Mouse (Mus musculus): Measurements from ENCODE around the gene Tspan7.

Tspan7 gene

GRCm38 (mm10) chrX:10484872-10485569 is at the start of gene Tspan7:
Gene Tspan7 (plus strand): TSS chrX:10485158.
- DNase-seq, result peak; percentile 80

DNA sequence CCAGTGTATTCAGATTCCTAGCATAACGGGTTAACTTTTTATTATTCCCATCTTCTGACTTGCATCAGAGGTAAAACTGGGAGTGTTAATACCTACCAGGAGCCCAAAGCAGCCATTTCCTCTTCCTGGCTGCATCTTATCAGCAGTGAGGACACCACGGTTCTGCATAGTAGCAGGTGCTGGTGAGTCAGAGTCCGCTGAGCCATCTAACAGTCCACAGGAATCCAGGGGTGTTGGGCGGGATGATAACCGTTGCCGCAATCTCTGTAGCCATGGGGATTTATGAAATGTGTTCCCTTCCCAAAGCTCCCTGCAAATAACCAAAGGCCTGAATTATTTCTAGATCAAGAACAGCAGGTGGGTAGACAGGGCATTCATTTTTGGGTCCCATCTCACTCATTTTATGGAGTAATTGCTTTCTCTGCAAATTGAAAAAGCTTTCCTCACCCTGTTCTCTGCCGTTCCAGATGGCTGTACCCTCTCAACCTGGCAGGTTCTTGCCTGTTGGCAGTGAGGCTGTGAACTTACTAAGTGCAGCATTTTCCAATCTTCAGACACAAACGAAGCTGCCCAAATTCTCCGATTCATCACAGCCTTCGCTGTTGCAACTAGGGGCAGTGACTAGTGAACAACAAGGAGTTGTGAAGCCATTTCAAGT is 35.5 kb upstream of the Tspan7 start:
- DNase-seq, result no peak

- DNase-seq, result no peak
Measured at GRCm38 (mm10) chrX:10450143-10451060, 34.6 kb upstream of the Tspan7 start.

DNA sequence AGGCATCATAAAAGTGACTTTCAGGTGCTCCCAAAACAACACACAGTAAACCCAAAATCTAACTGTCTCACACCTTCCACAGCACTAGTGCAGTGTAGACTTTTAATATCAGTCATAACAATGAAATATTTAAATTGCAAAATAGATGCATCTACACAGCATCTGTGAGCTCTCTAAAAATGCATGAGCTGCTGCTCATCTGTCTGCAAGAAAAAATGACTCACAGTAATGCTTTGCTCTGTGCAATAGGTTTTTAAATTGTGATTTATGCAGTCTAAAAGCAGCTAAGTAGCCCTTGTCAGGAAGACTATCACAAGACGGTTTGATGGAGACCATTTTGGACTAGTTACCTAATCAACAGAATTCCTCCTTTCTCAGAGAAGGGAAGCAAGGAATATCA is 31.2 kb upstream of the Tspan7 start:
- DNase-seq, result no peak

DNA sequence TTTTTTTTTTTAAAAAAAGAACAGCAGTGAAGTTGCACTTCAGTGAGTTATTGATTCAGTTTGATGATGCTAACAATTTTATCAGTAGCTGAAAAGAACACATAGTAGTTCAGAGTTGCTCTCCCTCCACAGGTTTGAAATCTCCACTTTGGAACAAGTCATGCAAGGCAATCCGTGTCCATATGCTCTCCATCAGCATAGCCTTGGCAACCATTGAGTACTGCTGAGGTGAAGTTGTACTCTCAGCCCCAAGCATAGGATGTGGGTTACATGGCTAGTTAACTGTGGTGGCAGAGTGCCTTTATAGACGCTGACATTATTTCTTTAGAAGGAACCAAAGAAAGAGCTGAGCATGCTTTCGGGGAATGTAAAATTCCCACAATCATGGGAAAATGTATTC is 27.7 kb upstream of the Tspan7 start:
- no peak for DNase-seq

GRCm38 (mm10) chrX:10477088-10477487 is 7.9 kb upstream of the Tspan7 start:
- DNase-seq, result no peak

GRCm38 (mm10) chrX:10479031-10479886 is 5.7 kb upstream of the Tspan7 start:
- no peak for DNase-seq

DNA sequence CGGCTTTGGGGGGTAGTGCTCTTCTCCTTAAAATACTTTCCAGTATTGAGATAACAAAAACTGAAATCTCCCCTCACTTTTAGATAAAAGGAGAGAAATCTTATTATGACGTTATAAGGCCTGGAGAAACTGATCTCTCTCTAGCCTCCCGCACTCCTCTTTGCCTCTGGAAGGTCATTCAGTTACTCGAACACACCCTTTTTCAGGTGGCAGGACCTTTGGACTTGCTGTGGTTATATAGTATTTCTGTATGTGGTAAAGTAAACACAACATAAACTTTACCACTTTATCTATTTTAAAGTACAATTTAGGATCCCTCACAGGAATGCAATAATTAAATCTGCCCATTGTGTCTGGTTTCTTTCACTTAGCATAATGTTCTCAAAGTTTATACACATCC is 5.0 kb upstream of the Tspan7 start:
- no peak for DNase-seq

DNA sequence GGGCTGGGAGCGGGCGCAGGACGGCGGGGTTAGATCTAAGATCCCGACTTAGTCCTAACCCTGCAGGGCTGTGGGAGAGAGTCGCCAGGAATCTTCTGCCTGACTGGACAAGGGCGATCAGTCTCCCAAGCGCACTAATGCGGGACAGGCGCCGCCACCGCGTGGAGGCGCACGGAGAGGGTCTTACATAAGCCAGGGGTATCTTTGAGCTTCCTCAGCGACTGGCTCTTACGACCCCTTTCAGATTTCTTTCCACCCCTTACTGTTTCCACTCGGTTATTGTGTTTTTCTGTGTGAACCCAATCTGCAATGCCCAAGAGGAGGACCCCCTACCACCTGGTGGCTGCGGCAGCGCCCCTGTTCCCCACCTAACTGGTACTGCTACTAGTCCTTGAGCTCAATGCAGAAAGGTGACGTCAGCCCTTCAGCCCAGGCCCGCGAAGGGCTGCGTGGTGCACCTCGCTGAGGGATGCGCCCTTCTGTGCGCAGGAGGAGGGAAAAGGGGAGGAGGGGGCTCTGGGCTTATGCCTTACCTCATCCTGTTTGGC is 780 bp downstream of the Tspan7 start:
- DNase-seq, result peak; percentile 80

DNA sequence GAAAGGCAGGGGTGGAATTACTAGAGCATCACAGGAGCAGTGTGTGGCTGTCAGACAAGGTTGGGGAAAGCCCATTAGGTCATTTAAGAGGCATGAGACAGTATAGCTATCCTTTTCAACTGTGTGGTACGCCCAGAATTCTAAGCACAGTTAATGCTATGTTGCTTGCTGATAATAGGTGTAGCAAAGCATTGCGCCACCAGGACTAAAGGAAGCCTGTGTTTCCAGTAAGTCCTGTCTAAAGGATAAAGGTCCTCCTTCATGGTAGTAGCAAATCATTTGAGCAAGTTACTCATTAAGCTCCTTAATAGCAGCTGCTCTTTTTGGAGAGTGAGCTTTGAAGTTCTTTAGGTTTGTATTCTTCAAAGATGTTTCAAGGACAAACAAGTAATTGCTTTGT is 13.6 kb downstream of the Tspan7 start:
- no peak for DNase-seq

DNA sequence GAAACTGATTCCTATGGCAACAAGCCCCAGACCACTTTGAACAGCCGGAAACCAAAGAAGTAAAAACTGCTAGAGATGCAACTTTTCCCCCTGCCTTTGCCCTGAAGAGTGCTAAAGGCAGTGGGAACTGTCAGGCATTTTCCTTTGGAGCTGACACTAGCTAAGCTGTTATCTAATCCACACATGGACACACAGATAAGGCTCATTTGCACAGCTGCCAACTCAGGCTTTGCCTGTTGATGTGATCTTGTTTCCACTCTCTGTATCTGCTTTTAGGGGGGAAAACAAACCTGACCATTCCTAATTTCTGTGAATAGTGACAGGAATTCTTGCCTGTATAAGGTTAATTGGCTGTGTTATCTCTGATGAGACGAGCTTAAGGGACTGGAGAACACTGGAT is 17.7 kb downstream of the Tspan7 start:
- peak; percentile 17 for DNase-seq

- no peak for DNase-seq
Measured at GRCm38 (mm10) chrX:10514417-10514816, 29.5 kb downstream of the Tspan7 start.

GRCm38 (mm10) chrX:10514971-10515370 is 30.0 kb downstream of the Tspan7 start:
- DNase-seq, result no peak

- no peak for DNase-seq
Measured at GRCm38 (mm10) chrX:10516448-10516847, 31.5 kb downstream of the Tspan7 start.

DNA sequence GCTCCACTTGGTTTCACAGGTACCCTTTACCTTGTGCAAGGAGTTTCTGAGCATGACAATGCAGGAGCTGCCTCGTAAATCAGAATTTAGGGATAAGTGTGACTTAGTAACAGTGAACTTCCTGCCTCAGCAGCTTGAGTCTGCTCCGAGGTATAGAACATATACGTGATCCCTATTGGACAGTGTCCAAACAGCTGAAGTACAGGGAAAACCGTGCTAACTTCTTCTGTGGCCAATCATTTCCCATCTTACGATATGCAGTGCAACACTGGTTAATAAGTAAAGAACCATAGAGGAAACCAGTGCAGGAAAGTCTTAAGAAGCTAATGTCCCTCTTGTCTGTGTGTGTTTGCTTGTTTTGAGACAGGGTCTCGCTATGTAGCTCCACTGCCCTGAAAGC is 32.0 kb downstream of the Tspan7 start:
- DNase-seq, result peak; percentile 14

DNA sequence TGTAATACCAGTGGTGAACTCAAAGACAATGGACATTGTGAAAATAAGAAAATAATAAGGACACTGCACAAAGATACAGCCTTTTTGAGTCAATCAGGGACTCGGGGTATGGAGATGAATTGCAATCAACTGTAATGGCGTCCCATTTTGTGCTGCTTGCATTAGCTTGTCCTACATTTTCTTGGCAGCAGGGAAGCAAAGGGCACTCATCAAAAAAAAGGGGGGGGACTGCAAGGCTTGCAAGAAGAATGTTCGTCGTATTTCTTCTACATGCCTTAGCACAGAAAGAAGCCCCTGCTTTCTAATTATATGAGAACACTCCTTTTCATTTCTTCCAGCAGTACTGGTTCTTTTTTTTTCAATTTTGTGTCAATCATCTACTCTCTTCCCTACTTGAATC is 32.8 kb downstream of the Tspan7 start:
- peak; percentile 81 for DNase-seq

DNA sequence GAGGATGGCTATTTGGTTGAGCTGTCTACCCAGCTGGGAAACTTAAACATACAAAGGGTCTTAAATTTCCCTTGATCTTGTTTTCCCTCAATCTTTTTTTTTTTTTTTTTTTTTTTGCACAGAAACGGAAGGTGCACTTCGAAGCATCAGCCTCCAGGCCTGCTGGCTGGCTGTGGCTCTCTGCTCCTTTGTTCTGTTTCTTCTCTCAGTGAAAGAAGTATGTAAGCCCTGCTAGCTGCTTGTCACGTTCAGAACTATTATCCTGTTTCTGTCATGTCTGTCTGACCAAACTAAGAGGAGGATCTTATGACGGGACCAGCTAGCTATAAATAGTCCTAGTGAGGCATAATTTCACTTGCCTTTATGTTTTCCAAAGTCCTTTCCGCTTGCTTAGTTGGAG is 33.6 kb downstream of the Tspan7 start:
- peak; percentile 24 for DNase-seq

- peak; percentile 70 for DNase-seq
Measured at GRCm38 (mm10) chrX:10535450-10535849, 50.5 kb downstream of the Tspan7 start.

- no peak for DNase-seq
Measured at GRCm38 (mm10) chrX:10539009-10539408, 54.1 kb downstream of the Tspan7 start.

GRCm38 (mm10) chrX:10539482-10540166 is 54.7 kb downstream of the Tspan7 start:
- no peak for DNase-seq

DNA sequence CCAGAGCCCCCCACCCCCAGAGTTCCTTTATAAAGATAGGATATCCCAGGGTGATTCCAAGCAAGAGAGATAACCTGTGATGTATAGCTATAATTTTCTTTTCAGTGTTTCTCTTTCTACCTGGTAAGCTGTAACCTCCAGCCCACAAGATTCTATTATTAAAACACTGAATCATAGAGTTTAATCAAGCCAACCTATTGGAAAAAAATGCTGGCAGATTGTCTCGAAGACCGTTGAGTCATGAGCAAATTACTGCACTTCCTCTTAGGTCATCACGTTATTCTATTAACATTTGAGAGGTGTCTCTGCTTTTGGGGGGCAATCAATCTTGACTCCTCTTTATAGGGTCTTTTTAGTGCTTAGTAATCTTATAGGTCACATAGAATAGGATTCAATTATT is 61.9 kb downstream of the Tspan7 start:
- no peak for DNase-seq

DNA sequence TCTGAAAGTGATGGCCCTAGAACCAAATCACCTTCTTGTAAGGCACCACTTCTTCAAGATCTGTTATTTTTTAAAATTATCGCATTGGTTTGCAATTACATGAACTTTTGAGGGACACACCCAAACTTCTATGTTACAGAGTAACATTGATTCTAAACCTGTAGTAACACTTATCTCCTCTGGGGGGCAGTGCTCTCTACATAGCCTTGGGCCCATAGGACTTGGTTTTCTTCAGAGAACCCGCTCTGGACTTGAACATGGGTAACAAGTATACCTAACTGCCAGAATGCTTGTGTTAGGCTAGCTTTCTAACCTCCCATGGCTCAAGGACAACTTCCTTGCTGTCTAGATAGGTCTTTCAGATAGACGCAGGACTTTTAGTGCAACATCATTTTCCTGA is 64.8 kb downstream of the Tspan7 start:
- DNase-seq, result no peak

Measured in retina, postnatal 1 day (tissue).